Mouse (Mus musculus): ENCODE measurements at regions not wholly inside any gene's neighbourhood (a gene's known extent, or its start where the extent isn't known, plus 50 kb on each side); places are given as distances from the start of the nearest gene placed in this dataset.

DNA sequence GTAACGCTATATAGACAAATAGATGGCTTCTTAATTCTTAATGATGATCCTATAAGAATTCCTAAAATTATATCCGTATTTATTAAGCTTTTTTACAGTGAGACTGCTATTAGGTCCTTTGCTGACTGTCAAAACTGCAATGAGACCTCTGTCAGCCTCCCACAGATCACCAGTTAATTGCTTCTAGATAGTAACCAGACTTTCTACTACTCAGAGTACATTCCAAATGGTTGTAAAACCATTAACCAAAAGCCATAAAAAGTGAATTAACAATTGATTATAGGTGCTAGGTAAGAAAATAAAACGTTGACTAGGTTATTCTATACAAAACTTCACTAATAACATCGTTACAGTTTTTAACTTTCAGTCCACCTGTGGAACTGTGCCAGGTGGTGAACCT, 498.7 kb upstream of the N6amt1 start:
- TF ChIP-seq POLR2A (IDR thresholded peaks at IDR 0.05; ENCODE audit: low read depth, low read length) (no peak), CTCF (IDR thresholded peaks at IDR 0.05; ENCODE audit: extremely low read depth, insufficient read length, insufficient replicate concordance, low read depth, low read length) (no peak)
